Comparison of ENCODE assay signal across 17 mouse cellular contexts in genomic region chr1:40072558-40072957, GRCm38 (mm10). TPM values are rescaled to one million over a fixed set of nuclear protein-coding genes. Genes with fewer than 3 reads are reported as not detected.
"Had no signal": no experiment of that assay in that cellular context is flagged by ENCODE, and none has a peak within 500 bp of the region (broad histone marks: within the 10 kb centered on the region; RNA-seq: fewer than 3 reads in every experiment).

No protein-coding gene starts in this region.

- ATAC-seq: lung, postnatal 0 days; midbrain, embryonic 13.5 days had no signal

- H3K36me3 ChIP-seq: lung, embryonic 15.5 days; midbrain, embryonic 13.5 days; neural tube, embryonic 12.5 days; stomach, embryonic 15.5 days had no signal

- H3K27me3 ChIP-seq: lung, embryonic 15.5 days; midbrain, embryonic 13.5 days; neural tube, embryonic 12.5 days; stomach, embryonic 15.5 days had no signal

- H3K27ac ChIP-seq: liver, embryonic 14.5 days; lung, embryonic 15.5 days; macrophage; midbrain, embryonic 13.5 days; neural tube, embryonic 12.5 days; stomach, embryonic 15.5 days; stomach, postnatal 0 days had no signal

- H3K4me3 ChIP-seq: lung, embryonic 15.5 days; megakaryocyte, embryonic 14.5 days; midbrain, embryonic 13.5 days; neural tube, embryonic 12.5 days; stomach, embryonic 15.5 days had no signal

- H3K4me1 ChIP-seq: lung, embryonic 15.5 days; megakaryocyte, embryonic 14.5 days; neural tube, embryonic 12.5 days; stomach, embryonic 15.5 days had no signal

- H3K9me3 ChIP-seq: lung, embryonic 15.5 days; megakaryocyte, embryonic 14.5 days; midbrain, embryonic 13.5 days; neural tube, embryonic 12.5 days; stomach, embryonic 15.5 days had no signal

- H3K4me2 ChIP-seq: lung, embryonic 15.5 days; midbrain, embryonic 13.5 days; neural tube, embryonic 12.5 days; stomach, embryonic 15.5 days had no signal

- H3K9ac ChIP-seq: liver, embryonic 14.5 days; lung, embryonic 15.5 days; midbrain, embryonic 13.5 days; neural tube, embryonic 12.5 days; stomach, embryonic 15.5 days had no signal

- DNase-seq: lung, adult 2 months; lung, postnatal 14 days; lung, postnatal 36 days; right cerebral cortex, postnatal 14 days; thymus, adult 2 months; thymus, postnatal 25 days; thymus, postnatal 4 days had no signal

RNA-seq across cellular contexts. Expression of gene Il1r2, which starts 1.3 kb away (rescaled TPM):
- polyA plus RNA-seq: testis, adult 2 months had no signal
